Mouse (Mus musculus) monocyte, adult 2 months (primary cell): ENCODE data around the gene Sars2.

ENCODE experiments used
- DNase-seq, 2 experiments: peaks; one replicate each; pipeline ENCODE4 v3.0.0; 2022; ENCODE audit warnings: low spot score in 2 of 2, low read depth in 1 of 2

The Sars2 gene

DNA sequence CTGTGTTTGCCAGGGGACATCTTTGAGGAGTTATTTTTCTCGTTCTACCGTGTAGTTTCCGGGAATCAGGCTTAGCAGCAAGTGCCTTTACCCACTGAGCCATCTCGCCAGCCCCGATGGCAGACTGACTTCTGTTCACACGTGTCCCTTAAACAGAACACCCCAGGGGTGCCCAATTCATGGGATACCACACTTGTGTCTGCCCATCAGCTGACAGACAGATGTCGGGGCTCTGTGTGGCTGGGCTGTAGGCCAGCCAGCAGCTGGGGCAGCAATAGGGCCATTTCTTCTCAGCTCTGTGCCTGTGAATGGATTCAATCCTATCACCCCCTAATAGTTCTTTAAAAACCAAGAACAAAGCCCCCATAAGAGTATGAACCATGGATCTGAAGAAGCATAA, 33.3 kb downstream of the Sars2 start:
- DNase-seq = no peak

DNA sequence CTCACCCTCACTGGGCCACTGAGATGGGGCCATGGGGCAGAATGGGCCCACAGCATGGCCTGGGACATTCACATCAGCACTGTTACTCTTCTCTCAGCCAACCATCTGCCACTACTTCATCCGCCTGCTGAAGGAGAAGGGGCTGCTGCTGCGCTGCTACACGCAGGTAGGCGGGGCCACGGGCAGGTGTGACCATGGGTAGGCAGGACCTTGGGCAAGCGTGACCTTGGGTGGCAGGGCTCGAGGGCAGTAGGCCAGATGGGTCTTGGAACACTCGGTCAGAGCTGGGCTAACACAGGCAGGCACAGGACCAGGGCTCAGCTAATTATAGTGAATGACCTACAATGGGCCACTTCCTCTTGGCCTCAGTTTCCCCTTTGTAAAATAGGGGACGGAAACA, 37.0 kb downstream of the Sars2 start:
- no peak for DNase-seq

DNA sequence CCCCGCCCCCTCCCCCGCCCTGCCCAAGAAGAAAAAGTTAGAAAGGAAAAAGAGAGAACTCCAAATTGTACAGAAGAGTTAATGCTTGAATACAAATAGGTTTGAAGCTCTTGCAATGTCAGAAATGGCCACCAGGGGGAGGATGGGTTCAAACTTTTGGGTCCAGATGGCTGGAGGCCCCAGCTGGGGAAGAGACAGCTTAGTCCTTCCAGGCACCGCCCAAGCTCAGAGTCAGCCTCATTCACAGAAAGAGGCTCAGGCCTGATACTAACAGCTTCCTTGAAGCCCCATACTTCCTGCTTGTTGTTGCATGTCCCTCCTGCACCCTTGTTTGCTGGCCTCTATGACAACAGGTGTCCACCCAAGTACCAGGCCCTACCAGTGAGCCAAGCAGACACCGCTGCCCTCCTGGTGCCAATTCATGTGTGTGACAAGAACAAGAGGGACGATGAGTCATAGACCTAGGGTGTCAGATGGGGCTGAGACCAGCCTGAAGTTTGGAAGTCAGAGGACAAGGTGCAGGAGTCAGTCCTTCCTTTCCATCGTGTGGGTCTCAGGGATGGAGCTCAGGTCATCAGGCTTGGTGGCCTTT, 38.4 kb downstream of the Sars2 start:
- peak; percentile 72 to 83 for DNase-seq

DNA sequence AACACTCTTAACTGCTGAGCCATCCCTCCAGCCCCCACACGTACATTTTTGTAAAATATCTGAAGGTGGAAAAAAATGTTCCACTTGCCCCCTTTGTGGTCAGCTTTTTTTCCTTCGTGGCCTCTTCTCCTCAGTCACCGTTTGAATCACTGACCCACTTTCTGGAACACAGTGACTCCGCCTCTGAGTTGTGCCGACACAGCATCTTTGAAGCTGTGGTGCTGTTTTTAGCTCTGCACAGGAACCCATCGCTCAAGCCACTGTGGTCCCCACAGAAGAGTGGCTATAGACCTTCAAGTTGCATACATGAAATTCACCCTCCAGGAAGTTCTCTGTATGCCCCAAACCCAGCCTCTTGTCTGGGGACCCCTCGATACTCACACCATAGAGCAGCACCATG, 39.1 kb downstream of the Sars2 start:
- DNase-seq = no peak

DNA sequence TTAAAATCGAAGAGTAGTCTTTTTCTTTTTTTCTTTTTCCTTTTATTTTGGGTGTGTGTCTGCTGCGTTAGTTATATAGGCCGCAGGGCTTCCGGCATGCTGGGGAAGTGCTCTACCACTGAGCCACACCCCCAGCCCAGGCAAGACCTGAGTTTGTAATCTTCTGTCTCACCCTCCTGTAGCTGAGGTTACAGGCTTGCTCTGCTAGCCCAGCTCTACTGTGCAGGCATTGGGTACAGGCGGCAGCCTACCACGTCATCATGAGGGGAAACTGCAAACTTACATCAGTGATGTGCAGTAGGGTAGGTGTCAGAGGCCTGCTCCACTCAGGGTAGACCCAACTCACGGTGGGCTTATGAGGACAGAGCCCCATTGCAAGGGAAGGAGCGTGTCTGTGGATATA, 39.5 kb downstream of the Sars2 start:
- peak in 1 of 2 experiments; percentile 12 for DNase-seq

DNA sequence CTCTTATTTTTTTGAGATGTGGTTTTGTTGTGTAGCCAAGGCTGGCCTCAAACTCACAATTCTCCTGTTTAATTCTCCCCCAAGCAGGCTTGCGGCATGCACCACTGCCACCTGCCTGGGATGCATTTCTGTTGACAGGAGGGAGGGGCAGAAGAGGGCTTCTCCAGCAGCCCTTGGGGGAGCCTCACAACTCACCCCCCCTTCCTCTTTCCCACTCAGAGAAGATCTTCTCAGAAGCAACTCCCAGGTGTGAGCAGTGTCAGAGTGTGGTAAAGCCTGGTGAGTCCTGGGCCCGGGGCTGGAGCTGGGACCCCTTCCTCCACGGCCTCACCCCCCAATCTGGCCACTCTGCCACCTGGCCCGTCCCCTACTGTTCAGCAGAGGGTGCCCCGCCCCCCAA, 43.4 kb downstream of the Sars2 start:
- DNase-seq = no peak

DNA sequence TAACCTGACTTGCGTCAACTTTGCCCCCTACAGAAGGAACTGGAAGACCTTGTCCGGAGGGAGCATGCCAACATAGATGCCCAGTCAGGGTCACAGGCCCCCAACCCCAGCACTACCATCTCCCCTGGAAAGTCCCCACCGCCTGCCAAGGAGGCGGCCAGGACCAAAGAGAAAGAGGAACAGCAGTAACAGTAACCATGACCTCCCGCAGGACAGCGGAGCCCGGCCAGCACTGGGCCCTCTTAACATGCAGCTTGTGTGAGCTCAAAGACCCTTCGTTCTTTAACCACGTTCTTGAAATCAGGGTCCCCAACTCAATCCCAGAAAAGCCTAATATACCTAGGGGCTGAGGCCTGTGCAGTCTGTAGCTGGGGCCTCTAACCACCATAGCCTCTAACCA, 46.1 kb downstream of the Sars2 start:
- DNase-seq = no peak

DNA sequence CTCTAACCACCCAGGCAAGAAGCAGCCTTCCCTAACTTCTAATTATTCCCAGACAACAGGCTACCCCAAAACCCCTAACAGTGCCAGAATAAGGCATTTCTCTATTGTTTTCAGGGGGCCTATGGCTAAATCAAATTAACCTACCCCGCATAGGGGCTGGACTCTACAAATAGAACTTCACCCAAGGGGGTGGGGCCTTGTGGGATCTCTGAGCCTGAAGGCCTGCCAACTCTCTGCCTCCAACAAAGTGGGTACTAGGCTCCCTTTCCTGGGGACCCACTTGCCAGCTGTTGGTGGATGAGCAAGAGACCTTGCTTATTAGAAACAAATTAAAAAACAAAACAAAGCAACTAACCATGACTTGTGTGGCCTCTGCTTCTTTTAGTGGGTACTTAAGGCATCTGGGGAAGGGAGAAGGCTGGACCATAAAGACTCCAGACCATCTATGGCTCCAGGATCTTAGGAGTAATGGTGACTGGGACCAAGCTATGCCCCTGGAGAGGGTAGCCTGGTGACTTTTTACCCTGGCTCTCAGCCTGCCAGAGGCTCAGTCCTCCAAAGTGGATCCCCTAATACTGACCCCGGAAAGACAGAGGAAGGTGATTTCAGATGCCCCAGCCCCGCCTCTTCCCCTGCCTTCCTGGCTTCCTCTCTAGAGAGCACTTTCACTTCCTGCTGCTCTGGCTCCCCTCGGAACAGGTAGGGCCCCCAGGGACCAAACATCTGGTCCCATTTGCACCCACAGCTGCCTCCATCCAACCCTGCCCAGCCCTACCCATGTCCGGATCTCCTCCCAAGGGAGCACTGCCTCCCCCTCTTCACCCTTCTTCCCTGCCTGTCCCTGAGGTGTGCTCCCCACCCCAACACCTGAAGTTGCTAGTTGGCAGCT, 46.8 kb downstream of the Sars2 start, which contains the start of gene Rinl:
Gene Rinl, plus strand, starts transcription at position 663 of the 889 bp plus-strand sequence.
- DNase-seq = no peak

- DNase-seq = no peak
Observed at GRCm38 (mm10) chr7:28789235-28789634, 47.4 kb downstream of the Sars2 start.

DNA sequence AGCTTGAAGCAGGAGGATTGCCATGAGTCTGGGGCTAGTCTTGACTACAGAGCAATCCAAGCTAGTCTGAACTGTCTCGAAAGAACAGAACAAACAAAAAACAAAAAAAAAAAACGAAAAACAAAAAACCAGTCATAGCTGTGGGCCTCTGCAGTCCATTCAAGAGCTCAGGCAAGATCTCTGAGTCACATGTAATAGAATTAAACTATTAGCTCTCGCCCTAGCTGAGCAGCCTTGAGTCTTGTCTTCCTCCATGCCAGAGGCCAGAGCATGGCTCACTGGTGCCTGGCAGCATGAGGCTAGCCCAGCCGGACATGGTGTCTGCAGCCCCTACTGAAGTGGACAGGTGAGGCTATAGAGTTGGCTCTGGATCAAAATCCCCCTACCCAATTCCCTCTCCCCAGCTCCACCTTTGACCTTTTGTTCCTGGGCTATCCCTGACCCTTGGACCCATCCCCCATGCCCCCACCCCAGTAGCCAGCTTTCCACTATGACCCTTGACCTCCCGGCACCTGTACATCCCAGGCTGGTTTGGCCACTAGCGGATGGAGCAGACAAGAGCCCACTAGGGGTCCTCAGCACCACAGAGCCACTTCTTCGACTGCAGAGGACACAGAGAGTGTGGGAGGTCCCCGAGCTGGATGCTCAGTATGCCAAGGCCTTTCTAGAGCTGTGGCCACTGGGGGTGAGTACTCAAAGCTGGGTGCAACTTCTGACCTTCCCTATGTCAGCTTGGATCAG, 48.4 kb downstream of the Sars2 start:
- DNase-seq = no peak

- DNase-seq = no peak
Observed at GRCm38 (mm10) chr7:28791706-28792105, 49.9 kb downstream of the Sars2 start.

- no peak for DNase-seq
Observed at GRCm38 (mm10) chr7:28792391-28793185, 50.8 kb downstream of the Sars2 start.

DNA sequence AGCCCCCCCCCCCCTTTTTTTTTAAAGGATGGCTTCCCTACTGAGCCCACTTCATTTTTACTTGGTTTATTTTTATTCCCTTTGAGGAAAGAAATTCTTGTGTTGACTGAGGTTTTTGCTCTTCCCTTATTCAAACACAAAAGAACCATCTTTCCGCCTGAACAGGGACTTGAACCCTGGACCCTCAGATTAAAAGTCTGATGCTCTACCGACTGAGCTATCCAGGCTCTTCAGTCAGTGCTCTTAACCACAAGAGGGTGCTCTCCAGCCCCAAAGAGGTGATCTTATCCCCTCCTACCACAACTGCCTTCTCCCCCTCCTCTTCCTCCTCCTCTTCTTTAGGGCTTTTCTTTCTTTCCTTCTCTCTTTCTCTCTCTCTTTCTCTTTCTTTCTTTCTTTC, 52.0 kb downstream of the Sars2 start:
- DNase-seq = no peak

DNA sequence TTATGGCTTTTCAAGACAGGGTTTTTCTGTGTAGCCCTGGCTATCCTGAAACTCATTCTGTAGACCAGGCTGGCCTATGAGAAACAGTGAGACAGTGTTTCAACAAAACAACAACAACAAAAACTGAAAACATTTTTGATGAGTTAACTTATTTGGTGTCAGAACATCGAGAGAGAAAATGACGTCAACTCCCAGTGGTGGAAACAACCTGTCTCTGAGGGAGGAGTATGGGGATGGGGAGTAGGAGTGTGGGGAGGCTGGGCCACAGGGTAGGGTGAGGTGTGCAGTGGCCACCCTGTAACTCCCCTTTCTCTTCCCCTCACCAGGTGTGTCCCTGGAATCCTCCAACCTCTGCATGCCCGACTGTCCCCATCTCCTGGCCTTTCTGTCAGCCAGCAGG, 52.7 kb downstream of the Sars2 start:
- DNase-seq = no peak

GRCm38 (mm10) chr7:28795832-28796231, 54.0 kb downstream of the Sars2 start:
- DNase-seq = no peak

DNA sequence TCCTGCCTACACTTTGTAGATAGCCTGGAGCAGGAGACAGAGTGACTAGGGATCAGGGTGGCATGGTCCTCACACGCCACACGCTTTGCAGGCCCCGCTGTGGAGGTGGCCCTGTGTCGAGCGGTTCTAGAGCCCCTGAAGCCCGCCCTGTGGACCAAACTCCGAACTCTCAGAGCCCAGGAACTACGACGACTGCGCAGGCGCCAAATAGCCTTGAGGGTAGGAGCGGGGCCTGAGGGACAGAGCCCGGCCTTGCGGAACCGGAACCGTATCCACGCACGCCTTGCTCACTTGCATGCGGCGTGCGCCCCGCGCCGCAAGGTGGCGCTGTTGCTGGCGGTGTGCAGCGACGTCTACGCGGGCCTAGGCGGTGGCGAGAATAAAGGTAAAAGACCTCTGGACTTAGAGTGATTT, 54.8 kb downstream of the Sars2 start:
- DNase-seq = peak; percentile 42 to 73

DNA sequence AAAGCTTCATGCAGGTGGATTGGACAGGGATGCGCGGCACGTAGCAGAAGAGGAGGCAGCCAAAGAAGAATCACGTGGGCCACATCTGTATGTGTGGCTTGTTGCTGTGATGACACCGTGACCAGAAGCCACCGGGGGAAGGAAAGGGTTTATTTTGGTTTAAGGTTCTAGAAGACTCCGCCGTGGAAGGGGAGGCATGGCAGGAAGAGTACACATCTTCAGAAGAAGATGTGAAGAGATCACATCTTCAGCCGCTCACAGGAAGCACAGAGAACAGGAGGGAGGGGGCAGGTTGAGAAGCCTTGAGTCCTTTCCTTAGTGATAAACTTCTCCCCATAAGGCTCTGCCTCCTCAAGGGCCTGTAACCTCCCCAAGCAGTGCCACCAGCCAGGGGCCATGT, 58.2 kb downstream of the Sars2 start:
- no peak for DNase-seq

DNA sequence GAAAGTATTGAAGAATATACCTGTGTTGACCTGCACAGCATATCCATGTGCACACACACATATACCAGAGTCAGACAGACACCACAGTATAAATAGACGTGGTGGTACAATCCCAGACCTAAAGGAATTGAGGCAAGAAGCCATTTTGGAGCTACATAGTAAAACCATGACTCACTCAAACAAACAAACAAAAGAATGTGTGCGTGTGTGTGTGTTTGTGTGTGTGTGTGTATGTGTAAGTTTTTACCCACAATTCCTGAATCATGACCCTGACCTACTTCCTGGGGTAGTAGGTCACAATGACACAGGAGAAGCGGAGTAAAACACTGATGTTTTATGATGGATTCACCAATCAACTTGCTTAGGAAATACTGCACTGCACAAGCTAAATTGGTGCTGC, 59.7 kb downstream of the Sars2 start:
- DNase-seq = no peak

GRCm38 (mm10) chr7:28801901-28802670, 60.3 kb downstream of the Sars2 start:
- no peak for DNase-seq

DNA sequence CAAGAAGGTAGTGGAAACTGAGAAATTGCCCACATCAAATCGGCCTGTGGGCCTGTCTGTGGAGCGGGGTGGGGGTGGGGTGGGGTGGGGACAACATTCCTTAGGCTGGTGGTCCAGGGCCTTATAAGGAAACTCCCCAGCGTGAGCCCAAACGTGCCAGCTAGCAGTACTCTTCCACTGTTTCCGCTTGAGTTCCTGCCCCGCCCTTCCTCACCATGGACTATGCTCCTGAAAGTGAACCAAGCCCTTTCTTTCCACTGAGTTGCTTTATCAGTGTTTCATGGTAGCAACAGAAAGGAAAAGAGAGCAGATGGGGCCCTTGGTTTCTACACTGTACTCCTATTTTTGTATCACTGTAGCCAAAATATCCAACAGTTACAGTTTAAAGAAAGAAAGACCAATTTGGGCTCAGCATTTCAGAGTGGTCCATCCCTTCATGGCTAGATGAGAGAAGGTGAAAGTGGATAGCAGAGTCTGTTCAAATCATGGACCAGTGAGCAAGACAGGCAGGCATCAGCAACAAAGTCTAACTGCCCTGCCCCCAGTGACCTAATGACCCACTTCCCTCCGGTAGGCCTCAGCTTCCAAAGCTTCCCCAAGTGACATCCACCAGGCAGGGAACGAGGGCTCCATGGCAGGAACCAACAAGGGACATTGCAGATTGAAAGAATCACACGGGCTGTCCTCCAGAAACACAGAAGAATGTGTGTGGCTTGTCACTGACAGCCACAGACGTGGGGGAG, 61.2 kb downstream of the Sars2 start:
- no peak for DNase-seq
